Mouse (Mus musculus): ENCODE results near the gene Gm21973. TPM values are rescaled to one million over a fixed set of nuclear protein-coding genes. Genes with fewer than 3 reads are reported as not detected.

The Gm21973 gene
- total RNA-seq (2023) = not detected

DNA sequence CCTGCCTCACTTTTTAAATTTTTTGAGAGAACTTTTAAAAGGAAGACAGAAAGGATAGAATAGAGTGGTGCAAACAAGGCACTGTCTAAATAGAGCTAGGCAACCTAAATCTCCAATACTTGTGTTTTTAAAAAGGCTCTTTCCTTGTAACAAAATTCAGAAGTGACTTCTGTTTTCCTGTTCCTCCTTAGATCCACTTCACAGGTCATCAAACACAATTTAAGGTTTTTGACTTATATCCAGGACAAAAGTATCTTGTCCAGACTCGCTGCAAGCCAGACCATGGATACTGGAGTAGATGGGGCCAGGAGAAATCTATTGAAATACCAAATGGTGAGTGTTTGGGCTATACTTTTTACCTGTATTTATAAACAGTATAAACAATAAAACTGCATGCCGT is at the start of gene Gm21973:
Gene Gm21973 (plus strand): TSS at position 301 of the 400 bp plus-strand sequence.

GRCm38 (mm10) chr15:10358039-10358948 is 33.1 kb downstream of the Gm21973 start, which contains the start of gene Agxt2:
Gene Agxt2, plus strand, starts transcription at chr15:10358532.

Other genes starting within 250 kb of the Gm21973 start
- gene Prlr, start 148.1 kb upstream of the Gm21973 start, total RNA-seq (2023) = not detected
- not detected for gene Agxt2, start 33.2 kb downstream of the Gm21973 start, total RNA-seq (2023)
- gene Dnajc21, start 145.1 kb downstream of the Gm21973 start, total RNA-seq (2023) = 31.4 TPM
- gene Brix1, start 160.6 kb downstream of the Gm21973 start, total RNA-seq (2023) = 45.8 TPM
- 34.5 TPM for gene Rad1, start 160.6 kb downstream of the Gm21973 start, total RNA-seq (2023)
- gene Ttc23l, start 233.3 kb downstream of the Gm21973 start, total RNA-seq (2023) = not detected